Mouse (Mus musculus) E14TG2a.4 (cell line): ENCODE data around the gene Fgfr1op2.
A peak's percentile ranks its signal among the peaks of the same experiment; 100 is the strongest.

Experiments
- CTCF ChIP-seq: conservative IDR thresholded peaks from 2 replicates; pipeline ENCODE4 v1.5.1; 2014; ENCODE audit warnings: low read length
- NANOG ChIP-seq: IDR thresholded peaks from 2 replicates; pipeline ENCODE4 v1.6.1; 2014; ENCODE audit warnings: borderline replicate concordance, low read length, mixed read lengths

GRCm38 (mm10) chr6:146633097-146633496 lies 56.1 kb downstream of the Fgfr1op2 start:
- TF ChIP-seq CTCF (no peak), NANOG (0 out of 2 replicates have a peak, but pooled peaks have one; percentile 9)
